Mouse (Mus musculus) small intestine, adult 2 months (tissue): ENCODE data around the gene Rasa2. TPM values are rescaled to one million over a fixed set of nuclear protein-coding genes. Genes with fewer than 3 reads are reported as not detected.
A peak's percentile ranks its signal among the peaks of the same experiment; 100 is the strongest.
"Not testable (repeated sequence)": the region's sequence is repeated elsewhere in the genome, so short reads cannot be mapped to it uniquely, and the experiment has no call there.

ENCODE experiments used
- H3K27ac ChIP-seq: fragments of 200-500 bp; 2 replicates; pipeline ENCODE4 v1.5.1; 2012; ENCODE audit warnings: low read depth, low read length, control low read depth, inconsistent platforms; ENCODE audit not compliant: insufficient read depth
- H3K27me3 ChIP-seq: fragments of 200-500 bp; 2 replicates; pipeline ENCODE4 v1.6.1; 2012; ENCODE audit warnings: mild to moderate bottlenecking, moderate library complexity, low read length, inconsistent platforms; ENCODE audit not compliant: control insufficient read depth, insufficient read depth
- H3K36me3 ChIP-seq: fragments of 200-500 bp; 2 replicates; pipeline ENCODE4 v1.6.1; 2012; ENCODE audit warnings: mild to moderate bottlenecking, low read length, control low read depth, inconsistent platforms; ENCODE audit not compliant: control insufficient read depth, insufficient read depth
- H3K4me1 ChIP-seq: fragments of 200-500 bp; 2 replicates; pipeline ENCODE4 v1.6.1; 2012; ENCODE audit warnings: low read length, inconsistent platforms, mixed read lengths; ENCODE audit not compliant: control insufficient read depth, insufficient read depth, insufficient read length
- H3K4me3 ChIP-seq: fragments of 200-500 bp; 2 replicates; pipeline ENCODE4 v1.5.1; 2012; ENCODE audit warnings: low read depth, mild to moderate bottlenecking, control low read depth, inconsistent platforms, low read length, moderate library complexity
- CTCF ChIP-seq: fragments of 200-500 bp; IDR thresholded peaks from 2 replicates; pipeline ENCODE4 v1.5.1; 2012; ENCODE audit warnings: low read depth, mild to moderate bottlenecking, control low read depth, inconsistent platforms, low read length, moderate library complexity, mixed read lengths; ENCODE audit not compliant: insufficient replicate concordance, insufficient read length; ENCODE audit errors: extremely low read depth
- POLR2A ChIP-seq: fragments of 200-500 bp; IDR thresholded peaks from 2 replicates; pipeline ENCODE4 v1.6.1; 2012; ENCODE audit warnings: low read depth, mild to moderate bottlenecking, control low read depth, inconsistent platforms, low read length, moderate library complexity
- WGBS: fragments of 180-500 bp; shearing (Covaris S2); methylation state at CpG from one replicate; pipeline ENCODE4 v1.1.7; 2018; 5-methylcytosine and 5-hydroxymethylcytosine counted together
- polyA plus RNA-seq: library from polyadenylated mRNA; depleted of rRNA; stranded (reverse); fragments of >200 nt; gene quantifications from 2 replicates; pipeline ENCODE4 v1.2.3, GENCODE M21; 2012; rRNA removed

Rasa2 gene
- 0.98 and 2.6 TPM in 2 replicates for polyA plus RNA-seq

- Histone ChIP-seq H3K27me3 (no peaks in the 10 kb centered on the region), H3K4me1 (peaks cover 25% of the 10 kb centered on the region), H3K4me3 (peak within 1 kb of the TSS; percentile 65), H3K36me3 (no peaks in the 10 kb centered on the region), H3K27ac (peak within 1 kb of the TSS; percentile 86)
- TF ChIP-seq CTCF (no peak), POLR2A (peak; percentile 97)
- WGBS: under 1% methylated on average over 52 of the region's 52 CpGs
Measured at GRCm38 (mm10) chr9:96631389-96632072, at the start of gene Rasa2. TSS of gene Rasa2 (minus strand) at chr9:96631617.

GRCm38 (mm10) chr9:96678611-96679010, 47.2 kb upstream of the Rasa2 start:
- no peak overlapping the region for H3K27ac ChIP-seq
- H3K4me1 ChIP-seq: no peaks in the 10 kb centered on the region
- WGBS: 73% methylated on average over 5 of the region's 5 CpGs
- H3K27me3 ChIP-seq: no peaks in the 10 kb centered on the region
- TF ChIP-seq CTCF (no peak), POLR2A (no peak)
- no peak overlapping the region for H3K4me3 ChIP-seq
- H3K36me3 ChIP-seq: peaks cover 2% of the 10 kb centered on the region

GRCm38 (mm10) chr9:96677711-96678110, 46.3 kb upstream of the Rasa2 start:
- not testable (repeated sequence) for H3K36me3 ChIP-seq, H3K4me3 ChIP-seq, H3K4me1 ChIP-seq, H3K27me3 ChIP-seq, H3K27ac ChIP-seq
- 80% methylated on average over 5 of the region's 5 CpGs for WGBS

GRCm38 (mm10) chr9:96676671-96677070, 45.3 kb upstream of the Rasa2 start:
- no peak for TF ChIP-seq CTCF
- TF ChIP-seq POLR2A: no peak
- Histone ChIP-seq H3K4me3 (no peak overlapping the region), H3K4me1 (no peaks in the 10 kb centered on the region), H3K36me3 (no peaks in the 10 kb centered on the region), H3K27me3 (no peaks in the 10 kb centered on the region), H3K27ac (no peak overlapping the region)
- 91% methylated on average over 10 of the region's 10 CpGs for WGBS

GRCm38 (mm10) chr9:96675763-96676640, 44.6 kb upstream of the Rasa2 start:
- Histone ChIP-seq H3K36me3 (no peaks in the 10 kb centered on the region), H3K4me3 (no peak overlapping the region), H3K27me3 (no peaks in the 10 kb centered on the region), H3K4me1 (no peaks in the 10 kb centered on the region), H3K27ac (no peak overlapping the region)
- 79% methylated on average over 8 of the region's 8 CpGs for WGBS
- TF ChIP-seq POLR2A: no peak
- TF ChIP-seq CTCF: no peak

GRCm38 (mm10) chr9:96675071-96675762, 43.8 kb upstream of the Rasa2 start:
- H3K27me3 ChIP-seq: no peaks in the 10 kb centered on the region
- no peak overlapping the region for H3K27ac ChIP-seq
- TF ChIP-seq POLR2A (no peak), CTCF (peak; percentile 83; the same call in 1 of the 2 replicates)
- WGBS: 30% methylated on average over 5 of the region's 5 CpGs
- no peak overlapping the region for H3K4me3 ChIP-seq
- H3K4me1 ChIP-seq: 0 out of 2 replicates have a peak, but pooled peaks cover under 1% of the 10 kb centered on the region
- no peaks in the 10 kb centered on the region for H3K36me3 ChIP-seq

- WGBS: 92% methylated on average over 8 of the region's 8 CpGs
Measured at GRCm38 (mm10) chr9:96674301-96674700, 42.9 kb upstream of the Rasa2 start.

More at GRCm38 (mm10) chr9:96674301-96674700, 42.9 kb upstream of the Rasa2 start:
- Histone ChIP-seq H3K4me1 (peaks cover 4% of the 10 kb centered on the region; the same call in 1 of the 2 replicates), H3K27me3 (no peaks in the 10 kb centered on the region), H3K27ac (no peak overlapping the region), H3K4me3 (no peak overlapping the region), H3K36me3 (no peaks in the 10 kb centered on the region)
- TF ChIP-seq CTCF: no peak
- no peak for TF ChIP-seq POLR2A
